Mouse (Mus musculus): ENCODE measurements around the gene Mfap4.

Mfap4 gene

DNA sequence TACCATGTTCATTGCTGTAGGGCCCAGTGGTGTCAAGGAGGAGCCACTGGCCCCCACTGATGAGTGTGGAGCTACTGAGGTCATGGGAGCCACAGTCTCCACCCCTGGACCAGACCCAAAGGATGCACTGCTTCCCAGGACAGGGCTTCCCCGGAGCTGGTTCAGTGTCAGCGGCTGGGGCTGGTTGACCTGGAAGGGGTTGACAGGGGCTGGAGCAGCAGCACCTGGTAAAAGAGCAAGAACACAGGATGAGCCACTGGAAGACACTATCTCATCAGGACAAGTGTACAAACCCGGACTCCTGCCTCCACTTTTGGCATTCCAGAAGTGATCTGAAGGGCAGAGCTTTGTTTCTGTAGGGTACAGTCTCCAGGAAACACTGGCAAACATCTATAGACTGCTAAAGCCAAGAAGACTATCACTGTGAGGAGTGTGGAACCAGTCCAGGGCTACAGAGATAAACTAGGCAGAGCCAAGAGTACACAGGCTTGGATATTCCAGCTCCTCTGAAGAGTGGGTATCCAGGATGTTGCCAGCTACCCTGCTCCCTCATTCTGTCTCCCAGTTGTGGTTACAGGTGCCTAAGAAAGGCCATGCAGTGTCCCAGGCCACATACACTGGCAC lies 34.4 kb downstream of the Mfap4 start:
- DNase-seq (ENCODE audit: low read depth, low spot score) = no peak
- Histone ChIP-seq H3K27me3 (ENCODE audit: control insufficient read depth, insufficient read depth, low read length, poor library complexity, severe bottlenecking) (no peaks in the 10 kb centered on the region), H3K36me3 (ENCODE audit: control insufficient read depth, insufficient read depth, low read length, poor library complexity, severe bottlenecking) (no peaks in the 10 kb centered on the region)

DNA sequence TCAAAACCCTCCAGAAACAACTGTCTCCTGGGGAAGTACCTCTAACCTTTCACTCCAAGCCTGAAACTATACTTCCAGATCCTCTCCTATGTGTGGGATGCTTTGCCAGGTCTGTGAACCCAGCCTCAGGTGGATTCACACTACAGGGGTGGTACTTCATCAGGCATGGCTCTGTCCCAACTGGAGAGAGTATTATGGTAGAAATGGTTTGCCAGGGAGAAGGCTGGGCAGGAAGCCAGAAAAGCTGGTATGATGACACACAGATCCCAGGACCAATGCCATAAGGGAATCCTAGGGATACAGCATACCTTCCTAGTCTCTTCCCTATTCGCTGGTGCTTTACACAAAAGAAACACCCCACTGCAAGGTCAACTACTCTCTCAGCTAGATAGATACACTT lies 41.6 kb downstream of the Mfap4 start:
- no peak for DNase-seq (ENCODE audit: low read depth, low spot score)
- no peaks in the 10 kb centered on the region for H3K27me3 ChIP-seq (ENCODE audit: control insufficient read depth, insufficient read depth, low read length, poor library complexity, severe bottlenecking)
- no peaks in the 10 kb centered on the region for H3K36me3 ChIP-seq (ENCODE audit: control insufficient read depth, insufficient read depth, low read length, poor library complexity, severe bottlenecking)

DNA sequence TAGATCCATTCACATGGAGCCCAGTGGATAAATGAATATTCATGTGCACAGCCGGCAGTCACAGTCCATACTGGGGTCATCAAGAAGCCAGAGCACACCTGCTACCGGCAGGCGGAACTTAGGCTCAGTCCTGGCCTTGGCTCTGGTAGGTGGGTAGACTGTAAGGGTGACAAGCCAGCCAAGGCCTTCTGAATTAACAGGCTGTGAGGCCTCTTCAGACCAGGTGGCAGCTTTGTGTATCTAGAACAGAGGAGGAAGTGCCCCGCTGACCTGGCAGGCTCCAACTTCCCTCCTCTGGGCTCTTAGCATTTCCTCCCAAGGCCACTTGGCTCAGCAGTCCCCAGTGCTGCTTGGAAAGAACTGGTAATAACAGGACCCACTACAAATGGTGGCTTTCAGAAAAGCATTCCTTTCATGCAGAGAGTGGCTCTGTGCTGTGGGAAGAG lies 44.1 kb downstream of the Mfap4 start:
- Histone ChIP-seq H3K27me3 (ENCODE audit: control insufficient read depth, insufficient read depth, low read length, poor library complexity, severe bottlenecking) (no peaks in the 10 kb centered on the region), H3K36me3 (ENCODE audit: control insufficient read depth, insufficient read depth, low read length, poor library complexity, severe bottlenecking) (no peaks in the 10 kb centered on the region)
- no peak for DNase-seq (ENCODE audit: low read depth, low spot score)

DNA sequence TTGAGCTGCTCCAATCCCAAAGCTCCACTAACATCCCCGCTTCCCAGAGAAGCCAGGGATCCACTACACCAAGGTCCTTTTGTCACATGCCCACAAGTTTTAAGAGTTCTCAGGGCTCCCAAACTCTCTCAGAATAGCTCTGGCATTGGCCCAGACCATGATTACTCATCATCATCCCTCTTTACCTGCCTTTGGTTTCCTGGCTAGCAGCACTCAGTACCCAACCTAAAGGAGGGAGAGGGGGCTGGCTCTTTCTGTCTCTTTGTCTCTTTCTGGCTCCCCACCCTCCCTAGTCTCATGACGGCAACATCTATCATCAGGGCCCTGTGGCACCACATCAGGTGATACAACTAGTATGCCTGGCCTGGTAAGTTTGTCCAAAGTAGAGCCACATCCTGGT lies 47.6 kb downstream of the Mfap4 start:
- Histone ChIP-seq H3K27me3 (ENCODE audit: control insufficient read depth, insufficient read depth, low read length, poor library complexity, severe bottlenecking) (no peaks in the 10 kb centered on the region), H3K36me3 (ENCODE audit: control insufficient read depth, insufficient read depth, low read length, poor library complexity, severe bottlenecking) (no peaks in the 10 kb centered on the region)
- no peak for DNase-seq (ENCODE audit: low read depth, low spot score)

DNA sequence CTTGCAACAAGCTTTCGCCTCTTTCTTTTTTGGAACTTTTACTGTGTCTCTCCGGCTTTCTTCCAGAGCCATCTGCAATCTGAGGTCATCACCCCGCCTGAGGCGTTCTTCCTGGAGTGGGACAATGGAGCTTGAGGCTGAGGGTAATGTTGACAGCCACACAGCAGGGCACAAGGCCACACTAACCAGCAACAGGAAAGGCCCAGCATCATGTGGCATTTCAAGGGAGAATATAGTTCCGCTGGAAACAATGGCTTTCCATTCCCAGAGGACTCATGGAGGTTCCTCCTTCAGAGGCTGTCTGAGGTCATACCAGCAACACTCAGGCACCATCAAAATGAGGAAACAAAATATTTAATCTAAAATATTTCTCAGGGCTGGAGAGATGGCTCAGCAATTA lies 48.3 kb downstream of the Mfap4 start:
- Histone ChIP-seq H3K36me3 (ENCODE audit: control insufficient read depth, insufficient read depth, low read length, poor library complexity, severe bottlenecking) (no peaks in the 10 kb centered on the region), H3K27me3 (ENCODE audit: control insufficient read depth, insufficient read depth, low read length, poor library complexity, severe bottlenecking) (no peaks in the 10 kb centered on the region)
- no peak for DNase-seq (ENCODE audit: low read depth, low spot score)

DNA sequence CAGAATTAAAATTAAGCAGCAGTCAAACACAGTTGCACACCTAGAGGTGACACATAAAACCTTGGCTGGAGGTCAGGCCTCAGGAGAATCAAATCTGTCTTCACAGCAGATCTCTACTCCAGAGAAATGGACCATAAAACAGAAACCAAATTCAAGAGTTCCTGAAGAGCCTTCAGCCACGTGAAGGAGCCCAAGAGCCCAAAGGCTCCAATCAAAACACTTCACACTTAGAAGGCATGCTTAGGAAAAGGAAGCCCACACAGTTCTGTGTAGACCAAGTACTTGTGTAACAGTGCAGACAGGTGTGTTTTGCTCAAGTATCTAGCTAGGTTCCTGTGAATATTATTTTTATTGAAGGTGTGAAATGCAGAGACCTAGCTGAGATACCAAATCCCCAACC lies 50.3 kb downstream of the Mfap4 start:
- no peaks in the 10 kb centered on the region for H3K27me3 ChIP-seq (ENCODE audit: control insufficient read depth, insufficient read depth, low read length, poor library complexity, severe bottlenecking)
- DNase-seq (ENCODE audit: low read depth, low spot score) = no peak
- H3K36me3 ChIP-seq (ENCODE audit: control insufficient read depth, insufficient read depth, low read length, poor library complexity, severe bottlenecking) = no peaks in the 10 kb centered on the region

DNA sequence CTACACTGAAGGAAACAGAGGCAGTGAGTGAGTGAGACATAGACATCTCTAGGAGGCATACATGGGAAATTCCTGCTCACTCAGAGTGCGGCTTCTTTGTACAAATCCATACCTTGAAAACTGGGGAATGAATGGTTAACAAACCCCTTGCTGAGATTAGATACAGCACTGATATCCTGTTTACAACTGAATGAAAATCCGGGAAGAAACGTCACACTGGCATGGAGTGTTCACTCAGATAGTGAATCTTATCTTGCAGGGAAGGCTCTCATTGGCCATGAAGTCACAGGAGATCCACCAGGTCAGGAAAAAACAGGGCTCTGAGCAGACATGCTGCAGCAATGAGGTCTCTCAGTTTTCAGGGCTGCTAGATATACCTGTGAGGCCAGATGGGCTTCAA lies 51.7 kb downstream of the Mfap4 start:
- H3K27me3 ChIP-seq (ENCODE audit: control insufficient read depth, insufficient read depth, low read length, poor library complexity, severe bottlenecking) = no peaks in the 10 kb centered on the region
- no peaks in the 10 kb centered on the region for H3K36me3 ChIP-seq (ENCODE audit: control insufficient read depth, insufficient read depth, low read length, poor library complexity, severe bottlenecking)
- DNase-seq (ENCODE audit: low read depth, low spot score) = no peak

DNA sequence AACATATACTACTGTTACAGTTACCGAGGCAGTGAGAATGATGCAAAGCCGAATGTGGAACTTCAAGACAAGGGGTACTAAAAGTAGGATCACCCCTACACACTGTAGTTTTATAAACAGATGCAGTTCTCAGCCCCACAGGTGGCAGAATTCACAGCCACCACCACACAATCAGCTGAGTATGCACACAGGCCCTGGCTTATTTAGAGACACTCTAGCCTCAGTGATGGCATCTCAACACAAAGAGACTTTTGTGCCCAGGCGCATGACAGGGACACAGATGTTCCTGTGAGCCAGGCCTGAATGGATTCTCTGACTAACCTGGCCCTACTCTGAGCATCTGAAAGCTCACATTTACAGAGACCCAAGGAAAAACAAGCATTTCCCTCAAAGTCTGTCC lies 52.1 kb downstream of the Mfap4 start:
- Histone ChIP-seq H3K36me3 (ENCODE audit: control insufficient read depth, insufficient read depth, low read length, poor library complexity, severe bottlenecking) (no peaks in the 10 kb centered on the region), H3K27me3 (ENCODE audit: control insufficient read depth, insufficient read depth, low read length, poor library complexity, severe bottlenecking) (no peaks in the 10 kb centered on the region)
- DNase-seq (ENCODE audit: low read depth, low spot score) = no peak
